Mouse (Mus musculus): ENCODE results near the gene Rd3.

DNA sequence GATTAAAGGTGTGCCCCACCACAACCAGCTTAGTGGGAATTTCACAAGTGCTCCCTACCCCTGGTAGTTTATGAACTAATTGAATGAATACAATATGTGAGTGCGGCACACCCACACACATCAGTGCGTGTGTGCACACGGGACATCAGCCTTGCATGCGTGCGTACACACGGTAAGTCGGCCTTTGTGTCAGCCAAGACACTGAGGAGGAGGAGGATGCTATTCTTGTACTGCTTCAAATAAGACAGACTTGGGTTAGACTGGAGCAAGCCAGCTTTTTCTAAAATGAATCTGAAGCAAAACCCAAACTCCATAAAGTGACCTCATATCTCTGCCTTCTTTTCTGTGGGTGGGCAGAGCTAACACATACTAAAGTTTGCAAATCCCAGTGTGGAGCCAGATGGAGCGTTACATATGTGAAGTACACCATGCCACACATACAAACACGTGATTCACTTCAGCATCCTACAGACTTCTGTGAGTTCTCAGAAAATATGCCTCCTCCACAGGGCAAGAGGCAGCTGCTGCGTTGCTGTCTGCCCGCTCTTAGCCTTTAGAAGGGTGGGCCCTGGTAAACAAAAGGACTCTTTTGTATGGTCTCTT is 24.3 kb upstream of the Rd3 start:
- no peak for TF ChIP-seq CTCF (IDR thresholded peaks at IDR 0.05; ENCODE audit: control insufficient read depth, insufficient read depth, low read length)
- TF ChIP-seq POLR2A (IDR thresholded peaks at IDR 0.05; ENCODE audit: borderline replicate concordance, control insufficient read depth, low read depth, low read length): no peak
